Mouse (Mus musculus) layer of hippocampus, adult 9-11 months (tissue): ENCODE measurements at regions not wholly inside any gene's neighbourhood (a gene's known extent, or its start where the extent isn't known, plus 50 kb on each side); places are given as distances from the start of the nearest gene placed in this dataset.
A peak's percentile ranks its signal among the peaks of the same experiment; 100 is the strongest.

Experiments used
- DNase-seq: peaks from one replicate; pipeline ENCODE4 v3.0.0; 2022

- no peak for DNase-seq
Measured at GRCm38 (mm10) chr3:82781464-82781863, 94.8 kb downstream of the Rbm46 start.

- DNase-seq: no peak
Measured at GRCm38 (mm10) chr3:82770512-82771270, 105.6 kb downstream of the Rbm46 start.

- no peak for DNase-seq
Measured at GRCm38 (mm10) chr3:82767484-82767883, 108.8 kb downstream of the Rbm46 start.

- no peak for DNase-seq
Measured at GRCm38 (mm10) chr3:82759946-82760345, 116.3 kb downstream of the Rbm46 start.

- no peak for DNase-seq
Measured at GRCm38 (mm10) chr3:82758967-82759366, 117.3 kb downstream of the Rbm46 start.

- no peak for DNase-seq
Measured at GRCm38 (mm10) chr3:82725546-82725945, 150.7 kb downstream of the Rbm46 start.

GRCm38 (mm10) chr3:82707628-82708027 is 159.7 kb upstream of the Npy2r start:
- DNase-seq: no peak

GRCm38 (mm10) chr3:82692131-82692530 is 144.2 kb upstream of the Npy2r start:
- DNase-seq: no peak

- no peak for DNase-seq
Measured at GRCm38 (mm10) chr3:82656159-82656874, 108.4 kb upstream of the Npy2r start.

- DNase-seq: peak; percentile 70
Measured at GRCm38 (mm10) chr3:82652346-82652745, 104.5 kb upstream of the Npy2r start.

- no peak for DNase-seq
Measured at GRCm38 (mm10) chr3:82640052-82640451, 92.2 kb upstream of the Npy2r start.

GRCm38 (mm10) chr3:82636666-82637065 is 88.8 kb upstream of the Npy2r start:
- DNase-seq: peak; percentile 82

- no peak for DNase-seq
Measured at GRCm38 (mm10) chr3:82620418-82621003, 72.6 kb upstream of the Npy2r start.

- no peak for DNase-seq
Measured at GRCm38 (mm10) chr3:82619371-82619770, 71.5 kb upstream of the Npy2r start.

GRCm38 (mm10) chr3:82601880-82602279 is 54.0 kb upstream of the Npy2r start:
- DNase-seq: no peak

- DNase-seq: no peak
Measured at GRCm38 (mm10) chr3:82598656-82599055, 50.8 kb upstream of the Npy2r start.
